ENCODE assay signal across 9 mouse cellular contexts in genomic region chr13:23429771-23430380, GRCm38 (mm10). TPM values are rescaled to one million over a fixed set of nuclear protein-coding genes. Genes with fewer than 3 reads are reported as not detected.
A peak's percentile ranks its signal among the peaks of the same experiment; 100 is the strongest.
DNase-seq lines count a peak whose midpoint lies in the region; ATAC-seq and TF ChIP-seq lines count a peak whose summit lies in the region.
"Had no signal": no experiment of that assay in that cellular context is flagged by ENCODE, and none has a peak within 500 bp of the region (broad histone marks: within the 10 kb centered on the region; RNA-seq: fewer than 3 reads in every experiment).

No protein-coding gene starts in this region.

- no peaks in the 10 kb centered on the region; the same call in 1 of the 2 replicates for H3K4me1 ChIP-seq in heart, adult 2 months (ENCODE audit: control insufficient read depth, insufficient read depth, low read length)
- 0 out of 2 replicates have a peak, but pooled peaks cover 11% of the 10 kb centered on the region for H3K4me1 ChIP-seq in hindbrain, embryonic 14.5 days (replicated peaks; ENCODE audit: control insufficient read depth, insufficient read depth, low read length)
- peaks cover 41% of the 10 kb centered on the region for H3K4me1 ChIP-seq in midbrain, embryonic 15.5 days

- H3K36me3 ChIP-seq in heart, adult 2 months (ENCODE audit: control insufficient read depth, insufficient read depth, low read length): no peaks in the 10 kb centered on the region; the same call in 1 of the 2 replicates
- no peaks in the 10 kb centered on the region for H3K36me3 ChIP-seq in hindbrain, embryonic 14.5 days (replicated peaks; ENCODE audit: control insufficient read depth, insufficient read depth)
- H3K36me3 ChIP-seq in midbrain, embryonic 15.5 days (replicated peaks): no peaks in the 10 kb centered on the region

- WGBS in heart, adult 2 months: 32% methylated on average over 10 of the region's 10 CpGs
- WGBS in hindbrain, embryonic 14.5 days: 45% methylated on average over 10 of the region's 10 CpGs
- WGBS in midbrain, embryonic 15.5 days: 48% methylated on average over 10 of the region's 10 CpGs

- TF ChIP-seq POLR2A in heart, adult 2 months (IDR thresholded peaks at IDR 0.05; ENCODE audit: insufficient read depth, low read depth, low read length): no peak
- no peak for TF ChIP-seq POLR2A in brain, embryonic 14.5 days (IDR thresholded peaks at IDR 0.05; ENCODE audit: borderline replicate concordance, extremely low read depth, insufficient read depth, insufficient read length, poor library complexity, severe bottlenecking)

- no peak for ATAC-seq in hindbrain, embryonic 14.5 days (ENCODE audit: low FRiP score)
- no peak for ATAC-seq in midbrain, embryonic 15.5 days (replicated peaks)
- no peak for ATAC-seq in megakaryocyte-erythroid progenitor cell, adult 5-6 weeks (replicated peaks; ENCODE audit: low FRiP score, low TSS enrichment, poor library complexity, severe bottlenecking)

- H3K27me3 ChIP-seq in heart, adult 2 months (ENCODE audit: control insufficient read depth, insufficient read depth, low read length): no peaks in the 10 kb centered on the region
- no peaks in the 10 kb centered on the region for H3K27me3 ChIP-seq in hindbrain, embryonic 14.5 days (ENCODE audit: control insufficient read depth, insufficient read depth, low read length)
- no peaks in the 10 kb centered on the region for H3K27me3 ChIP-seq in midbrain, embryonic 15.5 days (replicated peaks)

- TF ChIP-seq CTCF in heart, adult 2 months (IDR thresholded peaks at IDR 0.05): no peak
- no peak for TF ChIP-seq CTCF in brain, embryonic 14.5 days (IDR thresholded peaks at IDR 0.05; ENCODE audit: borderline replicate concordance, extremely low read depth, insufficient read depth, insufficient read length)

- no peak overlapping the region for H3K9ac ChIP-seq in heart, adult 2 months (ENCODE audit: low read depth, low read length)
- H3K9ac ChIP-seq in hindbrain, embryonic 14.5 days: peak overlapping the region; percentile 74
- peak overlapping the region; percentile 65 for H3K9ac ChIP-seq in midbrain, embryonic 15.5 days

- peak overlapping the region; percentile 86 for H3K27ac ChIP-seq in heart, adult 2 months
- peak overlapping the region; percentile 87 for H3K27ac ChIP-seq in hindbrain, embryonic 14.5 days
- H3K27ac ChIP-seq in midbrain, embryonic 15.5 days: peak overlapping the region; percentile 87

- no peak for TF ChIP-seq EP300 in heart, adult 2 months (IDR thresholded peaks at IDR 0.05; ENCODE audit: insufficient read depth, low read depth, low read length)

- no peaks in the 10 kb centered on the region for H3K9me3 ChIP-seq in hindbrain, embryonic 14.5 days (ENCODE audit: control insufficient read depth, low read length)
- no peaks in the 10 kb centered on the region for H3K9me3 ChIP-seq in midbrain, embryonic 15.5 days

- peak overlapping the region; percentile 49 for H3K4me3 ChIP-seq in heart, adult 2 months
- peak overlapping the region; percentile 62 for H3K4me3 ChIP-seq in hindbrain, embryonic 14.5 days (replicated peaks; ENCODE audit: low read length)
- H3K4me3 ChIP-seq in midbrain, embryonic 15.5 days: peak overlapping the region; percentile 67

- no peaks in the 10 kb centered on the region for H3K79me2 ChIP-seq in heart, adult 2 months (replicated peaks; ENCODE audit: control insufficient read depth, insufficient read depth, low read length)

- peak overlapping the region; percentile 62 for H3K4me2 ChIP-seq in hindbrain, embryonic 14.5 days (replicated peaks)
- H3K4me2 ChIP-seq in midbrain, embryonic 15.5 days: peak overlapping the region; percentile 77

- no peak for DNase-seq in heart, adult 2 months
- DNase-seq in heart, postnatal 25 days (ENCODE audit: low spot score): no peak
- peak; percentile 37 for DNase-seq in brain, embryonic 14.5 days (ENCODE audit: low read depth)
- DNase-seq in hindbrain, embryonic 14.5 days (ENCODE audit: low spot score): no peak
- DNase-seq in frontal cortex, adult 2 months (ENCODE audit: extremely low spot score in 1 of 2, low spot score in 1 of 2): no peak
- DNase-seq in layer of hippocampus, adult 11-12 months (ENCODE audit: low spot score): no peak

- intact Hi-C loops in heart, adult 2 months (cut with DNase I): loop anchor here (5.0 to 10.0 kb wide), 2 partner anchors 267 to 1485 kb away; partner anchors contain the start of genes Hist1h1t, Hist1h4c and Zfp184
- intact Hi-C loops in heart, postnatal 25 days (cut with DNase I): loop anchor here (5.0 kb wide), 2 partner anchors 332 to 1403 kb away; partner anchors contain the start of genes Hist1h1a, Hist1h3a and Hist1h4a

RNA-seq across cellular contexts. Expression of gene Abt1, which starts 6.2 kb away (rescaled TPM):
- total RNA-seq in heart, adult 2 months (2021): 1 to 10 TPM; 3.9 to 5.1 TPM
- polyA plus RNA-seq in heart, adult 2 months (2012; rRNA removed): 2.4 and 3.1 TPM in 2 replicates
- total RNA-seq in heart, postnatal 25 days (2021): 1 to 10 TPM; 3.9 to 4.4 TPM
- 7.2 and 8.3 TPM in 2 replicates for polyA plus RNA-seq in brain, embryonic 14.5 days (2012; rRNA removed)
- polyA plus RNA-seq in hindbrain, embryonic 14.5 days (2014; fragmentation: Nextera tagmentation; extraction: Ambion mirVana): 8.5 and 8.9 TPM in 2 replicates
- 9.8 and 9.9 TPM in 2 replicates for polyA plus RNA-seq in midbrain, embryonic 15.5 days (2015; fragmentation: Nextera tagmentation; extraction: Ambion mirVana)
- 7.6 TPM in 2 replicates for polyA plus RNA-seq in frontal cortex, adult 2 months (2012; rRNA removed)
- total RNA-seq in megakaryocyte-erythroid progenitor cell, adult 5-6 weeks (2014; fragmentation: Nextera tagmentation): 8.0 and 10.7 TPM in 2 replicates
- total RNA-seq in megakaryocyte-erythroid progenitor cell, adult 5-6 weeks (2017): 12.8 and 13.7 TPM in 2 replicates

RNA-seq across cellular contexts. Expression of gene Btn1a1, which starts 35.8 kb away (rescaled TPM):
- not detected for total RNA-seq in heart, adult 2 months (2021)
- polyA plus RNA-seq in heart, adult 2 months (2012; rRNA removed): 0.20 TPM in 1 of 2 replicates, not detected in the other
- total RNA-seq in heart, postnatal 25 days (2021): not detected
- polyA plus RNA-seq in brain, embryonic 14.5 days (2012; rRNA removed): 0.05 and 0.12 TPM in 2 replicates
- polyA plus RNA-seq in hindbrain, embryonic 14.5 days (2014; fragmentation: Nextera tagmentation; extraction: Ambion mirVana): 0.05 TPM in 1 of 2 replicates, not detected in the other
- 0.09 and 0.25 TPM in 2 replicates for polyA plus RNA-seq in midbrain, embryonic 15.5 days (2015; fragmentation: Nextera tagmentation; extraction: Ambion mirVana)
- polyA plus RNA-seq in frontal cortex, adult 2 months (2012; rRNA removed): 0.06 and 0.13 TPM in 2 replicates
- total RNA-seq in megakaryocyte-erythroid progenitor cell, adult 5-6 weeks (2014; fragmentation: Nextera tagmentation): not detected in 2 replicates
- total RNA-seq in megakaryocyte-erythroid progenitor cell, adult 5-6 weeks (2017): not detected in 2 replicates
- total RNA-seq: heart, adult 18-20 months had no signal

RNA-seq across cellular contexts. Expression of gene Btn2a2, which starts 58.8 kb away (rescaled TPM):
- not detected for total RNA-seq in heart, adult 2 months (2021)
- not detected in 2 replicates for polyA plus RNA-seq in heart, adult 2 months (2012; rRNA removed)
- total RNA-seq in heart, postnatal 25 days (2021): not detected
- 0.03 and 0.11 TPM in 2 replicates for polyA plus RNA-seq in brain, embryonic 14.5 days (2012; rRNA removed)
- 0.21 TPM in 1 of 2 replicates, not detected in the other for polyA plus RNA-seq in hindbrain, embryonic 14.5 days (2014; fragmentation: Nextera tagmentation; extraction: Ambion mirVana)
- polyA plus RNA-seq in midbrain, embryonic 15.5 days (2015; fragmentation: Nextera tagmentation; extraction: Ambion mirVana): not detected in 2 replicates
- polyA plus RNA-seq in frontal cortex, adult 2 months (2012; rRNA removed): 0.38 and 0.46 TPM in 2 replicates
- total RNA-seq in megakaryocyte-erythroid progenitor cell, adult 5-6 weeks (2014; fragmentation: Nextera tagmentation): not detected in 2 replicates
- total RNA-seq in megakaryocyte-erythroid progenitor cell, adult 5-6 weeks (2017): not detected in 2 replicates
- total RNA-seq: heart, adult 18-20 months had no signal
